Mouse (Mus musculus) kidney, adult 2 months (tissue): Measurements from ENCODE around the gene Atp1a1.

ENCODE experiments used
- CTCF ChIP-seq: fragments of 200-500 bp; conservative IDR thresholded peaks from 2 replicates; pipeline ENCODE4 v1.5.1; 2011; ENCODE audit warnings: low read depth, mild to moderate bottlenecking, control low read depth, low read length, moderate library complexity, mixed read lengths; ENCODE audit not compliant: insufficient read depth, insufficient read length
- POLR2A ChIP-seq: fragments of 200-500 bp; IDR thresholded peaks from one replicate; pipeline ENCODE4 v1.6.1; 2011; ENCODE audit warnings: low read depth, low read length, control low read depth

DNA sequence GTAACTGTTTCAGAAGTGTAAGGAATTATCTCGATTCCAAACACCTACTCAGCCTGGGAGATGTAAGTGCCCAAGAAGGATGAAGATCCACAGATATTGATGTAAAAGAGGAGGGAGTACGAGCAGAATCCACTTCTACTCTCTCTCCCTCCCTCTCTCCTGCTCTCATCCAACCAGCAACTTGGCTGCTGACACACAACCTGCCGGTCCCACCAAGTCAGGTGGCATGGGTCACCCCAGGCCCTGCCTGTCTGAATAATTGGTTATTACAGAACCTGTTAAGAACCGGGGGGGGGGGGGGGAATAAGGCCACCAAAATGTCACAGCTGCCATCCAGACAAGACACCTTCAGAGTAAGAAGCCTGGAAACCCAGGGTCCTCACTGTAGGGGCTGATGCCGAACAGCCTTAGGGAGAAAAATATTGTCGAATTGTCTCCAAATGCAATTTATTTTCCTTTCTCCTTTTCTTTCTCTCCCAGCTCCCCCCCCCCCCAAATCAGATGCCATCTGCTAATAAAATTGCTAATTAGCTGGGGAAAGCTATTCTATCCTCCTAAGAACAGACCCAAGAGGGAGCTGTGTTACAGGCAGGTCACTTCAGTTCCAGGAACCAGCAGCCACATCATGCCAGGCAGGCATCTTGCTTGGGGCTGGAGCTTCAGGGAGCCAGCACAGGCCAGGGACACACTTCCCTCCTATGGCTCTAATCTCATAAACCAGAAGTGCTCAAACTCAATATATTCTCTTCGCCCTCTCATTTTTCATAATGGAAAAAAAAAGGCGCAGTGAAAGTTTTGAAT lies 6.7 kb upstream of the Atp1a1 start:
- TF ChIP-seq POLR2A (no peak), CTCF (no peak)
